Mouse (Mus musculus) heart, embryonic 11.5 days (tissue): Measurements from ENCODE around the gene Vcp. TPM values are rescaled to one million over a fixed set of nuclear protein-coding genes. Genes with fewer than 3 reads are reported as not detected.
A peak's percentile ranks its signal among the peaks of the same experiment; 100 is the strongest.

Experiments used
- ATAC-seq: fragments of 200-750 bp; cut with Nextera tagmentation; replicated peaks from 2 replicates; pipeline ENCODE4 v1.8.0; 2017; ENCODE audit warnings: moderate library complexity; ENCODE audit not compliant: insufficient number of reproducible peaks, low FRiP score, low TSS enrichment
- H3K27ac ChIP-seq: fragments of 300-500 bp; sonication (generic); 2 replicates; pipeline ENCODE4 v1.5.1; 2014; ENCODE audit warnings: mild to moderate bottlenecking, low read depth, low read length
- H3K27me3 ChIP-seq: fragments of 300-500 bp; sonication (generic); 2 replicates; pipeline ENCODE4 v1.6.1; 2014; ENCODE audit warnings: mild to moderate bottlenecking, low read length, mixed read lengths; ENCODE audit not compliant: control insufficient read depth, insufficient read depth
- H3K36me3 ChIP-seq: fragments of 300-500 bp; sonication (generic); 2 replicates; pipeline ENCODE4 v1.6.1; 2014; ENCODE audit warnings: mild to moderate bottlenecking, low read length, moderate library complexity, mixed read lengths; ENCODE audit not compliant: control insufficient read depth, insufficient read depth
- H3K4me1 ChIP-seq: fragments of 300-500 bp; sonication (generic); 2 replicates; pipeline ENCODE4 v1.6.1; 2014; ENCODE audit warnings: low read length; ENCODE audit not compliant: control insufficient read depth, insufficient read depth
- H3K4me2 ChIP-seq: fragments of 300-500 bp; sonication (generic); 2 replicates; pipeline ENCODE4 v1.6.1; 2014; ENCODE audit warnings: mild to moderate bottlenecking, moderate library complexity
- H3K4me3 ChIP-seq: fragments of 300-500 bp; sonication (generic); 2 replicates; pipeline ENCODE4 v1.5.1; 2014; ENCODE audit warnings: low read depth, low read length
- H3K9ac ChIP-seq: fragments of 300-500 bp; sonication (generic); 2 replicates; pipeline ENCODE4 v1.6.1; 2014; ENCODE audit warnings: mild to moderate bottlenecking, low read depth, low read length, moderate library complexity
- H3K9me3 ChIP-seq: fragments of 300-500 bp; sonication (generic); replicated peaks from 2 replicates; pipeline ENCODE4 v1.6.1; 2016; ENCODE audit warnings: low read length; ENCODE audit not compliant: control insufficient read depth
- WGBS: fragments of 180-500 bp; shearing (Covaris S2); extraction: QIAGEN DNeasy Blood & Tissue Kit; methylation state at CpG from one replicate; pipeline ENCODE4 v1.1.7; 2014; ENCODE audit not compliant: insufficient replicate concordance; 5-methylcytosine and 5-hydroxymethylcytosine counted together
- polyA plus RNA-seq: library from polyadenylated mRNA; unstranded; fragments of >200 nt; fragmentation: Nextera tagmentation; extraction: Ambion mirVana; gene quantifications from 2 replicates; pipeline ENCODE4 v1.2.1, GENCODE M21; 2014

The Vcp gene
- polyA plus RNA-seq, 1 experiment from 2014 or later = 472 TPM

DNA sequence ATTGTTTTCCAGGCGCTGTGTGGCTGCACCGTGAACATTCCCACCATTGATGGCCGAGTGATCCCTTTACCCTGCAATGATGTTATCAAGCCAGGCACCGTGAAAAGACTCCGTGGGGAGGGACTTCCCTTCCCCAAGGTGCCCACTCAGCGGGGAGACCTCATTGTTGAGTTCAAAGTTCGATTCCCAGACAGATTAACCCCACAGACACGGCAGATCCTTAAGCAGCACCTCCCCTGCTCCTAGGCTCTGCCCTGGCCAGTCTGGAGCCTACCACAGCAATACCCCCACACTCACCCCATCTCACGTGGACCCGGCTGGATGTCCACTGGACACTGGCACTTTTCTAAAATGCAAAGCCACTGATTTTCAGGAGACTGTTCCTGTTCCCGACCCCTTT lies 43.0 kb downstream of the Vcp start:
- no peak overlapping the region for H3K4me3 ChIP-seq
- H3K27me3 ChIP-seq = no peaks in the 10 kb centered on the region
- no peak overlapping the region for H3K9ac ChIP-seq
- H3K4me1 ChIP-seq = peaks cover 41% of the 10 kb centered on the region
- no peak overlapping the region for H3K4me2 ChIP-seq
- H3K36me3 ChIP-seq = peaks cover 7% of the 10 kb centered on the region; the same call in 1 of the 2 replicates
- H3K9me3 ChIP-seq = no peaks in the 10 kb centered on the region
- WGBS = 83% methylated on average over 11 of the region's 11 CpGs
- no peak for ATAC-seq
- no peak overlapping the region for H3K27ac ChIP-seq

DNA sequence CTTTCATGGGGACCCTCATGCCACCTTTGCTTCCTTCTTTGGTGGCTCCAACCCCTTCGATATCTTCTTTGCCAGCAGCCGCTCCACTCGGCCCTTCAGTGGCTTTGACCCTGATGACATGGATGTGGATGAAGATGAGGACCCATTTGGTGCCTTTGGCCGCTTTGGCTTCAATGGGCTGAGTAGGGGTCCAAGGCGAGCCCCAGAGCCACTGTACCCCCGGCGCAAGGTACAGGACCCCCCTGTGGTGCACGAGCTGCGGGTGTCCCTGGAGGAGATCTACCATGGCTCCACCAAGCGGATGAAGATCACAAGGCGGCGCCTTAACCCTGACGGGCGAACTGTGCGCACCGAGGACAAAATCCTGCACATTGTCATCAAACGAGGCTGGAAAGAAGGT lies 43.7 kb downstream of the Vcp start:
- Histone ChIP-seq H3K4me1 (peaks cover 48% of the 10 kb centered on the region), H3K4me2 (no peak overlapping the region), H3K9ac (no peak overlapping the region), H3K9me3 (no peaks in the 10 kb centered on the region), H3K4me3 (no peak overlapping the region), H3K27me3 (no peaks in the 10 kb centered on the region), H3K27ac (no peak overlapping the region), H3K36me3 (peaks cover 7% of the 10 kb centered on the region; the same call in 1 of the 2 replicates)
- WGBS = 92% methylated on average over 17 of the region's 17 CpGs
- no peak for ATAC-seq

DNA sequence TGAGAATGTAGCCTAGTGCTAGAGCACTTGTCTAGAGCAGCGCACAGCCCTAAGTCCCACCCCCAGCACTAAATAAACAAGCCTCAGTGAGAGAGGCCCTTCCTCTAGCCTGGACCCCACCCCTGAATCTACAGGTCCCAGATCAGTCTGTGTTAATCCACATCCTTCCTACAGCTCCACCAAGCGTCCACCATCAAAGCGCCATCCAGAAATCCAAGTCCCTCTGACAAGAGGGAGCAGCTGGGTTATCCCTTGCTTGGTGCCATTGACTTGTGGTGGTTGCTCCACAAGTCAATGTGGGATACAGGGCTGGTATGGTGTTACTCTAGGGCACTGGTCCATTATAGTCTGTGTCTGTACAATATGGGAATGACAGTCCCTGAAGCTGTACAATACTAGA lies 45.1 kb downstream of the Vcp start:
- H3K27me3 ChIP-seq = no peaks in the 10 kb centered on the region
- WGBS = 86% methylated on average over 3 of the region's 3 CpGs
- no peak overlapping the region for H3K4me2 ChIP-seq
- H3K36me3 ChIP-seq = peaks cover 7% of the 10 kb centered on the region; the same call in 1 of the 2 replicates
- ATAC-seq = no peak
- H3K27ac ChIP-seq = no peak overlapping the region
- H3K4me3 ChIP-seq = no peak overlapping the region
- H3K4me1 ChIP-seq = peaks cover 59% of the 10 kb centered on the region
- H3K9ac ChIP-seq = no peak overlapping the region
- no peaks in the 10 kb centered on the region for H3K9me3 ChIP-seq

DNA sequence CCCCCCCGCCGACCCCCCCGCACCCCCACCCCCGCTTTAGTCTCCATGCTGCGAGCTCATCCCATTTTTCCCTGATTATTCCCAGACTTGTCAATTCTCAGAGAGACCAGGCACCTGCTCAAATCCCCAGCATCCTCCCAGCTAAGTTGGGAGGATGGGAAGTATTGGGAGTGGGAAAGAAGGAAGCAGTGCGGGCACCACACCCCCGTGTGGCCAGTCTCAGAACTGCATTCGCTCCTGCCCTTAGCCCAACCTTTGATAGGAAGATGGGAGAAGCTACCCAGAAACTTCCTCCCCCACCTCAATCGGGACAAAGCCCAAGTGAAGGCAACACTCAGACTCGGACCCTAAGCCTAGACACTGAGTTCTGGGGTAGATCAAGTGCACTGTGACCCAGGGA lies 46.0 kb downstream of the Vcp start:
- H3K4me1 ChIP-seq = peaks cover 50% of the 10 kb centered on the region
- H3K27ac ChIP-seq = peak overlapping the region; percentile 97
- peak overlapping the region; percentile 51 for H3K4me2 ChIP-seq
- peak overlapping the region; percentile 66 for H3K9ac ChIP-seq
- WGBS = 4% methylated on average over 9 of the region's 10 CpGs
- ATAC-seq = no peak
- no peaks in the 10 kb centered on the region for H3K9me3 ChIP-seq
- H3K36me3 ChIP-seq = peaks cover 7% of the 10 kb centered on the region; the same call in 1 of the 2 replicates
- H3K4me3 ChIP-seq = no peak overlapping the region
- no peaks in the 10 kb centered on the region for H3K27me3 ChIP-seq

DNA sequence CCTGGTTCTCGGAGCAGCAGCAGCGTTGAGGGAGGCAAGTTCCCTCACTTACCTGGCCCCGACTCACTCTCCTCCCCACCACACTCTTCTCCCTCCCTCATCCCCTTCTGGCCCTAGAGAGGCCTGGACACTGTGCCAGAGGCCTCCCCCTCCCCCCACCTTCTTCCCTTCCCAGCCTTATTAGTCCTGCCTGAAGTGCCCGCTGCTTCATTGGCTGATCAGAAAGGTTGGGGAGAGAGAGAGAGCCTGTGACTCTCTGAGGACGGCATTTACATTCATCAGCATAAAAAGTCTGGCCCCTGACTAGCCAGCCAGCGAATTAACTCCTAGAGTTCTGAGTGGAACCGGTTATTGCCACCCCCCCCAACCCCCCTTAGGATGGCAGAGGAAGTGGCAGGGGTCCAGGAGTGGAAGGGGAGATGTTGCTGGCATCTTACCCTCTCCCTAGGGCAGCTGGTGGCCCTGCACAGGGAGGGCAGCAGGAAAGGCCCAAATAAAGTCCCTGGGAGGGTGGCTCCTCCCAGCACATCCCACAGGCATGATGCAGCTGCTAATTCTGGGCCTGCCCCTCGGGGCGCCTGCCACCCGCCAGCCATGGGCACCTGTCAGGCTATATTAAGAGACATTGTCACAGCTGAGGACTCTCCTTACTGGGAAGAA lies 46.7 kb downstream of the Vcp start:
- H3K4me3 ChIP-seq = no peak overlapping the region
- H3K4me1 ChIP-seq = peaks cover 54% of the 10 kb centered on the region
- peak overlapping the region; percentile 51 for H3K4me2 ChIP-seq

DNA sequence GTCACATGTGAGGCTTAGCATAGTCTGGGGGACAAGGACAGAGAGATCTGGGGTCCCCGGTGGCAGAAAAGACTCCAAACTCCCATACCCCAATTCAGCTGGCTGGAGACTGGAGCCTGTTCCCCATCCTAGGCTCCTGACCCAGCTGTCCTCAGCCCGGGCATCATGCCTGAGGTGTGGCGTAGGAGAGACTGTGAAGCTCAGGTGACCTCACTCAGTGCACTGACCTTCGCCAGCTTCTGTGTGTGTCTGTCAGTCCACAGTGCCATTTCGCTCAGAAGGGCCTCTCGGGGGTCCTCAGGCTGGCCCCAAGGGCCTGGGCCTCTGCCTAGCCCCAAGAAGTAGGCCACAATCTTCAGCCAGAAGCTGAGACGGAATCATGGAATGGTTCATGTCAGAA lies 47.7 kb downstream of the Vcp start:
- Histone ChIP-seq H3K36me3 (peaks cover 7% of the 10 kb centered on the region; the same call in 1 of the 2 replicates), H3K9ac (peak overlapping the region; percentile 66; the same call in 1 of the 2 replicates), H3K4me2 (peak overlapping the region; percentile 51; the same call in 1 of the 2 replicates), H3K9me3 (no peaks in the 10 kb centered on the region), H3K4me3 (no peak overlapping the region), H3K27me3 (peaks cover 7% of the 10 kb centered on the region), H3K27ac (peak overlapping the region; percentile 97), H3K4me1 (peaks cover 48% of the 10 kb centered on the region)
- 81% methylated on average over 7 of the region's 7 CpGs for WGBS
- no peak for ATAC-seq

More for the DNA sequence above, 46.7 kb downstream of the Vcp start:
- H3K9ac ChIP-seq = peak overlapping the region; percentile 66
- 0 out of 2 replicates have a peak, but pooled peaks have one; percentile 8 for ATAC-seq
- H3K27me3 ChIP-seq = no peaks in the 10 kb centered on the region; the same call in 1 of the 2 replicates
- H3K9me3 ChIP-seq = no peaks in the 10 kb centered on the region
- peaks cover 7% of the 10 kb centered on the region; the same call in 1 of the 2 replicates for H3K36me3 ChIP-seq
- peak overlapping the region; percentile 97 for H3K27ac ChIP-seq
- WGBS = 32% methylated on average over 10 of the region's 10 CpGs

DNA sequence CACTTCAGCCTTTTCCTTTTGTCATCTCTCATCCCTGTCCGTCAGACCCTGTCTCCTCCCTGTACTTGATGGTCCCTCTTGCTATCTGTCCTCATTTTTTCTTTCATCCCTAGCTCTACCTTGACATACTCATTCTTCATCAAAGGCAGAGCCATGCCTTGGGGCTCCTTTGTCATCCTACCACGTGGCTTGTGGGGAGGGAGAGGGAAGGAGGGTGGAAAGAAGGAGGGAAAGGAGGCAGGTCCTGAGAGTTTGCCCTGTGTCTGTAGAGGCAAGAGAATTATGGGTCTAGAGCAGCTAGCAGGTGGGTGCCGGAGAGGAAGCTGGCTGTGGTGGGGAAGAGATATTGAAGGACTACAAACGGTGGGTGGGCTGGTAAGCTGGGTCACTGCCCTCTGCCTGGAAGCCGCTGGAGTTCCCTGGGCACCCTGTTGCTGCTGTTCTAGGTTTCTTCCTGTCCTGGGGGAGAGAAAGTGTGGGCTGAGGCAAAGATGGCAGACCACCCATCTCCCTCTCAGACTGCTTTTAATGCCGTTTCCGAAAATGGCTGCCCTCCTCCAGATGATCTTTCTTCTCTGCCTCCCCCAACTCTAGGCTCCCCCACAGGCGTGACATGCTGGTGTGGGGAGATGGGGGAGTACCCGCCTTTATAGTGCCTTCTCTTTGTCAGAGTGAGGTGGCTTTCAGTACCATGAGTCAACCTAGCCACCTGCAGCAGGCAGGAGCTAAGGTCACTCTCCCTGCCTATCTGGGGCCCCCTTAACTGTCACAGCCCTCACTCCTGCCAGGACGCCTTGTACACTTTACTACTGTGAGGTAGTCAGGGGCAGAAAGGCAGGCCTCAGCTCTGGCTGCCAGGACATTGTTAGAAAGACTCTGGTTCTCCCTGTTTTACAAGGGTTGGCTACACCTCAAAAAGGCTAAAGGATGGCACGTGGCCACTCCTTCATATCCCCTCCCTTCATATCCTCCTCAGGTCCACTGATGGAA lies 48.8 kb downstream of the Vcp start:
- peaks cover 48% of the 10 kb centered on the region for H3K4me1 ChIP-seq
- 58% methylated on average over 10 of the region's 11 CpGs for WGBS

DNA sequence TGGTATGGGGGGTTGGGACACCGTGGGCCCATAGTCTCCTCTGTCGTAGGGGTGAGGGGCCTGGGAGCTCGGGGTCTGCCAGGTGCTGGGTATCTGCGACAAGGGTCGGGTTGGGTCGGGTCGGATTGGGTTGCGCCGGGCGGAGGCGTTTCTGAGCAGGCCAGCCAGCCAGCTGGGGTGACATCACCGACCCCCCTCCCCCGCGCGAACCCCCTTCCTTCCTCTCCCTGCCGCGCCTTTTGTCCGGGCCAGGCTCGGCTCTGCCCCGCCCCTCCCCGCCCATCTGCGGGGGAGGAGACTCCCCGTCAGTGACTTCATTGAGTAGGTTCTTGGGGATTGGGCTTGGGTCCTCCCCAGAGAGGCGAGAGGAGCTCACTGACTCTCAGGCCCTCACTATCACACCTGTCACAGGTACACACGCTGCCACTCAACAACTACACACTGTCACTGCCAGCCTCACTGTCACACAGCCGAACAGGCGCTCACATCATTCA lies 50.2 kb downstream of the Vcp start:
- Histone ChIP-seq H3K27ac (peak overlapping the region; percentile 92), H3K9ac (peak overlapping the region; percentile 85), H3K4me3 (peak overlapping the region; percentile 75), H3K4me1 (peaks cover 48% of the 10 kb centered on the region), H3K36me3 (no peaks in the 10 kb centered on the region), H3K4me2 (peak overlapping the region; percentile 85), H3K9me3 (no peaks in the 10 kb centered on the region), H3K27me3 (peaks cover 20% of the 10 kb centered on the region)
- 4% methylated on average over 9 of the region's 27 CpGs for WGBS
- peak; percentile 66 for ATAC-seq

More for the DNA sequence above, 48.8 kb downstream of the Vcp start:
- Histone ChIP-seq H3K27ac (no peak overlapping the region), H3K36me3 (no peaks in the 10 kb centered on the region), H3K27me3 (peaks cover 17% of the 10 kb centered on the region), H3K9ac (0 out of 2 replicates have a peak overlapping the region, but pooled peaks have one; percentile 12), H3K4me2 (peak overlapping the region; percentile 85), H3K4me3 (peak overlapping the region; percentile 75; the same call in 1 of the 2 replicates), H3K9me3 (no peaks in the 10 kb centered on the region)
- no peak for ATAC-seq
